Mouse (Mus musculus): Measurements from ENCODE around the gene Cyb5rl.

DNA sequence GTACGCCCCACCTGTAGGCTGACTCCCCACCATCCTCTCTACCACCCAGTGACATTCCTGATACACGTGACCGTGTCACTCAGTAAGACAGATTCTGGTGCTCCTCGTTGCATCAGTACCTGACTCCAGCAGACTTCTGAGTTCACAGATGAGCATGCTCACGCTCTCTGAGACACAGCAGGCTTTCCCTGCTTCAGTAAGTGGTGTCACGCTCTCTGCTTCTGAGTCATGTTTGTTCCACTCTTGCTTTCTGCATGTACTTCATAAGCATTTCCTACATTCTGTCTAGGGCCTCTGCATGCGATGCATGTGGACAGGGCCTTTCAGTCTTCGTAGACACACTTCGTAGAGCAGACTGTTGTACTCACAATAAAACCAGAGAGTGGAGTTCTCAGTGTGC lies 5.6 kb downstream of the Cyb5rl start:
- no peak for TF ChIP-seq POLR2A (IDR thresholded peaks at IDR 0.05; ENCODE audit: borderline replicate concordance, extremely low read depth, insufficient read depth, insufficient read length, poor library complexity, severe bottlenecking)
- no peak for TF ChIP-seq CTCF (IDR thresholded peaks at IDR 0.05; ENCODE audit: borderline replicate concordance, extremely low read depth, insufficient read depth, insufficient read length)
